Mouse (Mus musculus): ENCODE results near the gene B4galt5.

GRCm38 (mm10) chr2:167363272-167364045 lies 14.5 kb upstream of the B4galt5 start:
- TF ChIP-seq CTCF (IDR thresholded peaks at IDR 0.05; ENCODE audit: borderline replicate concordance, insufficient read depth, low read depth, low read length) = no peak
- TF ChIP-seq POLR2A (IDR thresholded peaks at IDR 0.05; ENCODE audit: borderline replicate concordance, insufficient read depth, low read length) = no peak
